Mouse (Mus musculus) thymus, postnatal 25 days (tissue): Measurements from ENCODE around the gene R3hdm4.
A peak's percentile ranks its signal among the peaks of the same experiment; 100 is the strongest.

Source experiments
- DNase-seq: peaks from one replicate; pipeline ENCODE4 v3.0.0; 2022

The R3hdm4 gene

GRCm38 (mm10) chr10:79921572-79921971 lies 564 bp upstream of the R3hdm4 start:
- no peak for DNase-seq

GRCm38 (mm10) chr10:79920056-79920890 lies 735 bp downstream of the R3hdm4 start:
- no peak for DNase-seq

- DNase-seq = peak; percentile 25
Measured at GRCm38 (mm10) chr10:79919251-79919849, 1.7 kb downstream of the R3hdm4 start.

- DNase-seq = no peak
Measured at GRCm38 (mm10) chr10:79918231-79919078, 2.6 kb downstream of the R3hdm4 start.

GRCm38 (mm10) chr10:79917532-79918100 lies 3.4 kb downstream of the R3hdm4 start:
- DNase-seq = no peak

- peak; percentile 89 for DNase-seq
Measured at GRCm38 (mm10) chr10:79916808-79917531, 4.0 kb downstream of the R3hdm4 start, which contains the start of gene Kiss1r. Gene Kiss1r (plus strand): TSS chr10:79916971.

GRCm38 (mm10) chr10:79916081-79916480 lies 4.9 kb downstream of the R3hdm4 start:
- no peak for DNase-seq

GRCm38 (mm10) chr10:79914948-79915596 lies 5.9 kb downstream of the R3hdm4 start:
- DNase-seq = no peak

GRCm38 (mm10) chr10:79914131-79914947 lies 6.7 kb downstream of the R3hdm4 start:
- DNase-seq = no peak

GRCm38 (mm10) chr10:79912412-79912811 lies 8.6 kb downstream of the R3hdm4 start:
- DNase-seq = no peak

- no peak for DNase-seq
Measured at GRCm38 (mm10) chr10:79910556-79910955, 10.5 kb downstream of the R3hdm4 start, which contains the start of gene Gm26602. Gene Gm26602 (plus strand): TSS chr10:79910856.

- DNase-seq = peak; percentile 34
Measured at GRCm38 (mm10) chr10:79909092-79909922, 11.7 kb downstream of the R3hdm4 start.

- peak; percentile 98 for DNase-seq
Measured at GRCm38 (mm10) chr10:79908167-79909091, 12.6 kb downstream of the R3hdm4 start, which contains the start of gene Med16. Gene Med16 (minus strand): TSS chr10:79908923.

GRCm38 (mm10) chr10:79907415-79907814 lies 13.6 kb downstream of the R3hdm4 start:
- no peak for DNase-seq

GRCm38 (mm10) chr10:79906712-79907111 lies 14.3 kb downstream of the R3hdm4 start:
- no peak for DNase-seq

- no peak for DNase-seq
Measured at GRCm38 (mm10) chr10:79900951-79901410, 20.0 kb downstream of the R3hdm4 start.

- no peak for DNase-seq
Measured at GRCm38 (mm10) chr10:79897316-79898245, 23.4 kb downstream of the R3hdm4 start.
